Mouse (Mus musculus): Measurements from ENCODE around the gene Upk1b. TPM values are rescaled to one million over a fixed set of nuclear protein-coding genes. Genes with fewer than 3 reads are reported as not detected.

Gene Upk1b
- polyA plus RNA-seq, 1 experiment from 2014 or later = 0.56 TPM

DNA sequence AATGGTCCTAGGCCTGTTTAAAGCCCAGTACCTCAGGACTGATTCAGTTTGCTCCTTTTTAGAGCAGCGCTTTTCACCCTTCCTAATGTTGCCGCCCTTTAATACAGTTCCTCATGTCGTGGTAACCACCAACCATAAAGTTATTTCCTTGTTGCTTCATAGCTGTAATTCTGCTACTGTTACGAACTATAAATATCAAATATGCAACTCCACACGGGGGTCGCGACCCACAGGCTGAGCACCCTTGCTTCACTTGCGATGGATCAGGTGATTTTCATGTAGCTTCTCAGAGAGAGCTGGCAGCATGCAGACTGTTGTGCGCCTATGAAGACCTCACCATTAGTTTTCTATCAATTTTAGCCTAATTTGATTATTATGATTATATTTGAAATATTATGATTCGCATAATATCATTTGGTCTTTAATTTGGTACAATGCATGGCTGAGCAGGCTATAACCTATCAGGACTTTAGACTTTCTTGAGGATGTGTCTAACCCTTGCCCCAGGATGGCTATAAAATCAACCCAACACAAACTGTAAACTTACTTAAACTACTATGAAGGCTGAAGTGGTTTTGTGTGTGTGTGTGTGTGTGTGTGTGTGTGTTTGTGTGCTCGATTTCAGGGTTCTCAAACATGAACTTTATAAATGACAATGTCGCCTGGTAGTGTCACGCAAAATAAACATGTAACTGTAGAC is 58.8 kb downstream of the Upk1b start:
- 83% methylated on average over 13 of the region's 13 CpGs for WGBS
- Histone ChIP-seq H3K4me1 (replicated peaks) (peaks cover 16% of the 10 kb centered on the region), H3K27me3 (no peaks in the 10 kb centered on the region), H3K27ac (replicated peaks) (peak overlapping the region; percentile 89), H3K4me2 (peak overlapping the region; percentile 95), H3K36me3 (no peaks in the 10 kb centered on the region), H3K9ac (peak overlapping the region; percentile 96), H3K4me3 (peak overlapping the region; percentile 93), H3K9me3 (no peaks in the 10 kb centered on the region)
- ATAC-seq (ENCODE audit: low FRiP score, low read depth) = no peak

DNA sequence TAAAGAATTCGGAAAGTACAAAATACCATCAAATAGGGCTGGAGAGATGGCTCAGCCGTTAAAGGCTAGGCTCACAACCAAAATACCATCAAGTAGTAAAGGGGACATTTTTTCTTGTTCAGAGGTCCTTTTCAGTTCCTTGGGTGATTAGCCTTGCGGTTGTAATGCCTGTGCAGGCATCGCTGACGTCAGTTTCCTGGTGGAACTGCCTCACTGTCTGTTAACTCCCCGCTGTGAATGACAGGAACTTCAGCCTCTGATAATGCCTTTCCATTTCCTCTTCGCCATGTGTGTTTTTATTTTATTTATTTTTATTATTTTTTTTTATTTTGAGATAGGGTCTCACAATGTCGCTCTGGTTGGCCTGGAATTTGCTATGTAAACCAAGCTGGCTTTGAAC is 69.2 kb downstream of the Upk1b start:
- WGBS = 60% methylated on average over 8 of the region's 8 CpGs
- Histone ChIP-seq H3K27ac (replicated peaks) (no peak overlapping the region), H3K4me3 (no peak overlapping the region), H3K9ac (no peak overlapping the region), H3K9me3 (no peaks in the 10 kb centered on the region), H3K27me3 (no peaks in the 10 kb centered on the region), H3K36me3 (no peaks in the 10 kb centered on the region), H3K4me2 (no peak overlapping the region), H3K4me1 (replicated peaks) (no peaks in the 10 kb centered on the region)
- no peak for ATAC-seq (ENCODE audit: low FRiP score, low read depth)

DNA sequence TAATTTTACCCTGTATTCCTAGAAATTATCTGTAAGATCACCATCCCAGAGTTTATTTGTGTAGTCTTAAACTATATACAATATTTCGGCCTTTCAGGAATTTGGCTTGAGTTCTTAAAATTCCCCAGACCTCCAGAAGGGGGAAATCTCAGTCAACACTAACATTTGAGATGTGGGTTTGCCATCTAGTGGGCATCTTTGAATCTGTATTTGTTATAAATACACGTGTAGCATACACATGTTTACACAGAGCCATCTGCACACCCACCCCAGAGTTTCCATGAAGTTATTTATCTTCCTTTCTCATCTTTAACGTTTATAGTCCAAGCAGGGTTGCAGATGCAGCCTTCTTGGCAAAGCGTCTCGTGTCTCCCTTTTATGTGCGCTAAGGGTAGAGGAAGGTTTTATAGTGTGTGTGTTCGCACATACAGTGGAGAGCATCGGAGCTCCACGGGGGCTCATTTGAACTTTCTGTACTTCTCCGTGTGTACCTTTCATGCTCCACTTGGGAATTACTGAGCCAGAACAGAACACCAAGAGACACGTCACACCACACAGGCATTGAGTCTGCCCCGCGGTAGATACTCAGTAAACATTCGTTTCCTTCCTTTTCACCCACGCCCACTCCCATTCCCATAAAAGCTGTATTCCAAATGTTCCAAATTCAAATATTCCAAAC is 70.4 kb downstream of the Upk1b start:
- 57% methylated on average over 15 of the region's 15 CpGs for WGBS
- no peak overlapping the region for H3K9ac ChIP-seq
- no peaks in the 10 kb centered on the region for H3K27me3 ChIP-seq
- H3K27ac ChIP-seq (replicated peaks) = no peak overlapping the region
- H3K4me1 ChIP-seq (replicated peaks) = no peaks in the 10 kb centered on the region
- H3K4me2 ChIP-seq = peak overlapping the region; percentile 8; the same call in 1 of the 2 replicates
- no peaks in the 10 kb centered on the region for H3K36me3 ChIP-seq
- no peak overlapping the region for H3K4me3 ChIP-seq
- H3K9me3 ChIP-seq = no peaks in the 10 kb centered on the region
- ATAC-seq (ENCODE audit: low FRiP score, low read depth) = peak; percentile 51; the same call in 1 of the 2 replicates

DNA sequence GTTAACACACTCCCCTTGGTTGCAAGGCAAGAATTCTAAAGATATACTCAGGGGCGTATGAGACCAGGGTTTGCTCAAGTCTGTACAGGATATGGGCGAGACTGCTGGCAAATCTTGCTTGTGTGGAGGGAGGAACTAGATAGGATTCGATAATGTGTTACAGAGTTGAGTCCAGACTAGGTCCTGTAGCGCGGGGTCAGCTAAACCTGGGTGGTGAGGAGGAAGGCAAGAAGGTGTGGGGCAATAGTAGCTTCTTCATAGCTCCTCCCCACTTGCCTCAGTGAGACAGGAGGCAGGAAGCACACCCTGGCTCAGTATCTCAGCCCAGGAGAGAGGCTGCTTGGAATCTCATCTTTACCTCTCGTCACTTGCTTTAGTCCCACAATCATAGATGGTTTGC is 71.0 kb downstream of the Upk1b start:
- WGBS = 85% methylated on average over 6 of the region's 6 CpGs
- no peak overlapping the region for H3K4me2 ChIP-seq
- no peaks in the 10 kb centered on the region for H3K9me3 ChIP-seq
- ATAC-seq (ENCODE audit: low FRiP score, low read depth) = peak; percentile 48; the same call in 1 of the 2 replicates
- H3K27me3 ChIP-seq = no peaks in the 10 kb centered on the region
- H3K4me1 ChIP-seq (replicated peaks) = no peaks in the 10 kb centered on the region
- no peak overlapping the region for H3K4me3 ChIP-seq
- no peak overlapping the region for H3K9ac ChIP-seq
- no peak overlapping the region for H3K27ac ChIP-seq (replicated peaks)
- no peaks in the 10 kb centered on the region for H3K36me3 ChIP-seq

DNA sequence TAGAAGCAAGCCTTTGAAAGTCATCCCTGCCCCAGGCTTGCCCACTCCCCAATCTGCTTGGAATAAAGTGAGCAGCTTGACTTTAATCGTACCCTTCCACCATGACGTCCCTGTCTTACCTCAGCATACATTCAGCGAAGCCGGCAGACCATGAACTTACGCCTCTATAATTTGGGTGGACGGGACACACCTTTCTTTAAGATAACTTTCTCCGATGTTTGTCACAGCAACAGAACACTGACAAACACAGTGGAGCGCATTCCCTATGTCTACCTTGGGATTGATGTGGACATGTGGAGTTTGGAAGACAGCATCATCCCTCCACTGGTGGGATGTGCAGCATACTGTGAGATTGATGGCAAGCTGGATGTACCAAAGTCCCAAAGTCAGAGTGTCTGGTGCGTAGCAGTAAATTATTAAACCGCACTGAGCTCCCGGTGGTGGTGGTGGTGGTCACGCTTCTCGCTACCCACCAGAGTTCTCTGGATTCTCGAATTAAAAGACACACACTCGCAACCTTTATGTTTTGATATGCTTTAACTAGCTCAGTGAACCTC is 71.5 kb downstream of the Upk1b start:
- H3K36me3 ChIP-seq = no peaks in the 10 kb centered on the region

DNA sequence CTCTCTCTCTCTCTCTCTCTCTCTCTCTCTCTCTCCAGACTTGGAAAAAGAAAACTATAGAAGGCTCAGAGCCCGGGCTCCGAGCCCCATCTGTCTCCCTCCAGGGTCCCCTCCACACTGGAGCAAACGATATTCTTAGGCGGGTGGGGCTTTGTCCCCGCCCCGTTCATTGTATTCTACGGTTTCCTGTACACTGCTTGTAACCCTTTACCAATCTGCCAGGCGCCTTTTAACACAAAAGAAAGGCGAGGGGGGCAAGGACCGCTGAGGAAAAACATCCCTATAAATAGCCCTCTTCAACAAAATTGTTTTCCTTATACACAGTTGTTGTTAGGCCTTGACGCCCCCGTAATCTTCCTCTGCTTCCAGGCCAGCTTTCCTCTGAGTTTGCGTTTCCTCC is 75.2 kb downstream of the Upk1b start:
- 56% methylated on average over 13 of the region's 13 CpGs for WGBS
- no peak for ATAC-seq (ENCODE audit: low FRiP score, low read depth)
- Histone ChIP-seq H3K36me3 (no peaks in the 10 kb centered on the region), H3K27me3 (no peaks in the 10 kb centered on the region), H3K4me3 (no peak overlapping the region), H3K9me3 (no peaks in the 10 kb centered on the region), H3K4me1 (replicated peaks) (no peaks in the 10 kb centered on the region), H3K9ac (no peak overlapping the region), H3K4me2 (no peak overlapping the region), H3K27ac (replicated peaks) (no peak overlapping the region)

More for the DNA sequence above, 71.5 kb downstream of the Upk1b start:
- no peak overlapping the region for H3K4me2 ChIP-seq
- no peaks in the 10 kb centered on the region for H3K9me3 ChIP-seq
- H3K27ac ChIP-seq (replicated peaks) = no peak overlapping the region
- ATAC-seq (ENCODE audit: low FRiP score, low read depth) = no peak
- no peaks in the 10 kb centered on the region for H3K4me1 ChIP-seq (replicated peaks)
- 94% methylated on average over 15 of the region's 15 CpGs for WGBS
- no peak overlapping the region for H3K4me3 ChIP-seq
- H3K27me3 ChIP-seq = no peaks in the 10 kb centered on the region
- no peak overlapping the region for H3K9ac ChIP-seq

DNA sequence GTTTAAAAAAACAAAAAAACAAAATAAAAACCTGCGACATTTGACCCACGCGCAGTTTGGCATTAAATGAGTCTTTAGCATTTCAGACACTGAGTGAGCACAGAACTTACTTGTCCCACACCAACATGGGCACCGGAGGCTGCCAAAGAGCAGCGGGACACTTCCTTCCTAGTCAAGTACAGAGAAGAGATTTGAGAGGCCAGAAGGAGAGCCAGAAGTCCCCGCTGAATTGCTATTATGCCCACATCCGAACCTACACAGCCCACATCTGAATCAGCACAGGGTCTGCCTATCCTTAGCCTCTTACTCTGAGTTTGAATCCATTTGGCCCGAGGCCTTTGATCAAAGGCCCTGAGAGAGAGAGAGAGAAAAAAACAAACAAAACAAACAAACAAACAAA is 75.9 kb downstream of the Upk1b start:
- Histone ChIP-seq H3K27me3 (no peaks in the 10 kb centered on the region), H3K9me3 (no peaks in the 10 kb centered on the region), H3K36me3 (no peaks in the 10 kb centered on the region), H3K4me2 (no peak overlapping the region), H3K4me3 (no peak overlapping the region), H3K4me1 (replicated peaks) (no peaks in the 10 kb centered on the region), H3K9ac (no peak overlapping the region), H3K27ac (replicated peaks) (0 out of 2 replicates have a peak overlapping the region, but pooled peaks have one; percentile 15)
- 81% methylated on average over 8 of the region's 8 CpGs for WGBS
- no peak for ATAC-seq (ENCODE audit: low FRiP score, low read depth)

Other genes with a start within 250 kb of the Upk1b start
- gene Tmem39a, start 241.6 kb downstream of the Upk1b start, polyA plus RNA-seq (2015; fragmentation: Nextera tagmentation; extraction: Ambion mirVana) = 35.2 and 36.3 TPM in 2 replicates
- 5.8 and 6.4 TPM in 2 replicates for gene Arhgap31, start 87.1 kb downstream of the Upk1b start, polyA plus RNA-seq (2015; fragmentation: Nextera tagmentation; extraction: Ambion mirVana)
- gene B4galt4, start 58.1 kb downstream of the Upk1b start, polyA plus RNA-seq (2015; fragmentation: Nextera tagmentation; extraction: Ambion mirVana) = 35.6 and 39.1 TPM in 2 replicates
- not detected in 2 replicates for gene 4930435E12Rik, start 28.4 kb upstream of the Upk1b start, polyA plus RNA-seq (2015; fragmentation: Nextera tagmentation; extraction: Ambion mirVana)
- gene Igsf11, start 92.3 kb upstream of the Upk1b start, polyA plus RNA-seq (2015; fragmentation: Nextera tagmentation; extraction: Ambion mirVana) = 3.2 and 4.3 TPM in 2 replicates